Mouse (Mus musculus) heart, postnatal 25 days (tissue): ENCODE measurements around the gene Gm17019. TPM values are rescaled to one million over a fixed set of nuclear protein-coding genes. Genes with fewer than 3 reads are reported as not detected.
"Not testable (repeated sequence)": the region's sequence is repeated elsewhere in the genome, so short reads cannot be mapped to it uniquely, and the experiment has no call there.

ENCODE experiments used
- DNase-seq: peaks from one replicate; pipeline ENCODE4 v3.0.0; 2022; ENCODE audit warnings: low spot score
- intact Hi-C: fragments of 180-260 bp; cut with DNase I; formaldehyde crosslinking; loops from one replicate; pipeline ENCODE4 v1.15.1; 2025
- total RNA-seq, 2 experiments: library from RNA; stranded (reverse); gene quantifications; 2 replicates each; pipeline ENCODE4 v1.2.3; 2021

Gene Gm17019
- total RNA-seq = not detected

DNA sequence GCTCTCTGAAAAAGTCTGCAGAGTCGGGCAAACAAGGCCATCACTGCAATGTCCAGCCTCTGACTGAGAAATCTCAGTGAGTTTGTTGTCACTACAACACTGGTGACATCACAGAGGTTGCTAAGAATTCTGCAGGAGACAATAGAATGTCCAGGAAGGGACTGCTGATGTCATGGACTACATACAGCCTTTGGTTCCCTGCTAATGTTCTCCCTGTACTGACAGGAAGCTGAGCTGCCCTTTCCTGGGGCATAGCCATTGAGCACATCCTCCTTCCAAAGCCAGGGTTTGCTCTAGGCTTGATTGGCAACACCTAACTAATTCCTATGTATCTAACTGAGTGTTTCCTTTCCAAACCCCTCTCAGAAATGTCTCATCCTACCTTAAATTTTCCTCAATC lies at the start of gene Gm17019:
Gene Gm17019, minus strand, starts transcription at position 101 of the 400 bp plus-strand sequence.
- intact Hi-C loops, DNase-seq: not testable (repeated sequence)

DNA sequence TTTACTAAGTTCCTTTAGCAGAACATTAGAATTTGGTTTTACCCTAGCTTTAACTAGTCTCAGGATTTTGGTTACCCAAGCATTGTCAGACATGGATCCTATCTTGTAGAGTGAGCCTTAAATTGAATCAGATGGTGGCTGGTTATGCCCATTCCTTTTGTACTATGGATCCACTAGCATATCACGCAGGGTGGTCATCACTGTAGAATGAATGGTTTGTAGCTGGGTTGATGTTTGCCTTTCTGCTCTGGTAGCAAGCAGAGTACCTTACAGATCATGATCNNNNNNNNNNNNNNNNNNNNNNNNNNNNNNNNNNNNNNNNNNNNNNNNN lies 29.6 kb upstream of the Gm17019 start:
- DNase-seq, intact Hi-C loops: not testable (repeated sequence)

DNA sequence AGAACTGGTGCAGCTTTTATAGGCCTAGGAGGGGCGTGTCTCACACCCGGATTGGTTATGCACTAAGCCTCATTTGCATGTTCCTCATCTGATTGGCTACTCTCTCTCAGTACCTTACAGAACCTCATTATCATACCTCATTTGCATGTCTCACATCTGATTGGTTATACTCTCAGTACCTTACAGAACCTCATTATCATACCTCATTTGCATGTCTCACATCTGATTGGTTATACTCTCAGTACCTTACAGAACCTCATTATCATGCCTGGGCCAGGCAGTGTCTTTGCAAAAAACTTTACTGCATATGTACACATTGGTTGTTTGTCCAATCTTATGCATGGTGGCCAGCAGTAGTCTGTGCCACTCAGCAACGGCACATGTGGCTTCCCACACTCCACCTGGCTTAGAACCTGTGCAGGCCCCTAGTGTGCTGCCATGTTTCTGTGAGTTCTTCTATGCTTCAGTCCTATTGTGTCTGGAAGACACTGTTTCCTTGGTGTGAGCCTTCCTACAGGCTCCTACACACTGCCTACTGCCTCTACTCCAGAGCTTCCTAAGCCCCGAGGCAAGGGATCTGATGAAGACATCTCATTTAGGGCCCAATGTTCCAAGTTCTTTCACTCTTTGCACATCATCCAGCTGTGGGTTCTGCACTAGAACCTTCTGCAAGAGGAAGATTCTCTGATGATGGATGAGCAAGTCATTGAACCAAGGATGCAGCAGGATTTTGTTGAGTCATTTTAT lies 29.0 kb upstream of the Gm17019 start:
- DNase-seq, intact Hi-C loops: not testable (repeated sequence)

DNA sequence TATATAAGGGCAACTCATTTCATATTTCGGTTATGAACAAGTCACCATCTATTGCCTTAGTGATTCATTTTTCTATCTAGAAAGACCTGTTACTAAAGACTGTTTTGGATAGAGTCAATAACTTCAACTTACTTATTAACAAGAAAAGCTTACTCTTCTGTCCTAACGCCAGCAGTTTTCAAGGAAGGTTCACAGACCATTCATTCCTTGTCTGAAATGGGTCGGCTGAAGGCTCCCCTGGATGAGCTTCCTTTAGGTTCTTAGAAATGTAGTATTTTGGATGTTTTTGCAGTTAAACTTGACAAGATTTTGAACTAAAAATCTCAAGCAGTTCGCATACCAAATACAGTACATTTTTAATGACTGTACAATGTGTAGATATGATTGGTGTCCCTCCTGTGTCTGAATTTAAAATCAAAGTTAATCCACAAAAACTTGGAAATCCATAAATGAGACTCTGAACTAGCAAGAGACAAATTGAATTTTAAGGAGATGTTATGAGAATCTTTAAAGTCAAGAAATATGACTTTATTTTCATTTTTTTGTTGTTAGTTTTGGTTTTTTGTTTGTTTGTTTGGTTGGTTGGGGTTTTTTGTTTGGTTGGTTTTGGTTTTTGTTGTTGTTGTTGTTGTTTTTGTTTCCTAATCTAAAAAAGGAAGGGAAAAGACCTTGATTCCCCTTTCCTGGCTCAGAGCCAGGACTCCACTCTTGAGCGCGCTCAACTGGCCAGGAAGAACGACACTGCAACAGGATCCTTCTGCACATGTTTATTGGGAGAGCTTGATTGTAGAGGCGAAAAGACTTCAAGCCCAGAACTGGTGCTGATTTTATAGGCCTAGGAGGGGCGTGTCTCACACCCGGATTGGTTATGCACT lies 21.6 kb upstream of the Gm17019 start:
- DNase-seq, intact Hi-C loops: not testable (repeated sequence)

DNA sequence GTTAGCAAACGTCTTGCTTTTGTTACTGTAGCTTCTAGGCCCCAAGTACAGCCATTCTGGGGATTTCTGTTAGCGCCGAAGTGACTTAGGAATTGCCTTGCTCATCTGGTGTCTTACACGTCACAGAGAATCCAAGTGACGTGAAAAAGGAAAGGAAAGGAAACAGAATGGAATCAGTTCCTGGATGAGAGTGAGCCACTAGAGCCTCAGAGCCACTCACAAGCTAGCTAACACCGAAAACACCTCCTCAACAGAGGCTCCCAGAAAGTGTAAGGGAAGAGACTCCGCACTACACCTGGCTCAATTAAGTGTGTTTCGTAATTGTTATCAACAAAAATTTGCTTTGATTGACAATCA lies 20.8 kb upstream of the Gm17019 start:
- DNase-seq, intact Hi-C loops: not testable (repeated sequence)

DNA sequence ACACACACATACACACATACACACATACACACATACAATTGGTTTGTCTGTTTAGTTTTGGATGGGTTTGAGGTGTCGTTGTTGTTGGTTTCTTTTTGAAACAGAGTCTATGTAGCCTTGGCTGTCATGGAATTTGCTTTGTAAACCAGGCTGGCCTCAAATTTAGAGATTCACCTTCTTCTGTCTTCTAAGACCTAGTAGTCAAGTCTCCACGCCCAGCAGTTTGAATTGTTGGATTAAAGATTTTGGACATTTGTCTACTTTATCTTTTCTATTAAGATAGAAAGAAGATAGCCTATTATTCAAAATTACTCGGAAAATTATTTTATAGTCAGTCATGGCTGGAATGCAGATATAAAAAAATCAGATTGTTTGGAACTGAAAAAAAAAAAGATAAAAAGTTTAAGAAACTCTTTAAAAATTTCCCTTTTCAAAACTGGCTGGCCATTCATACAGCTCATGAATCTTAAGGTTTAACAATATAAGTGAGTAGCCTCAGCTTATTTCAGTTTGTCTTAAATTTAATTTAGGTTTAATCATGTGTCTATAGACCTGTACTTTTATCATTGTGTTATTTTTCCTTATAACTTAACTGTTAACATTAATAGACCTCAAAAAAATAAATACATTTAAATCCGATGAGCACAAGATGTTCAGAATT lies 20.3 kb upstream of the Gm17019 start:
- intact Hi-C loops, DNase-seq: not testable (repeated sequence)

DNA sequence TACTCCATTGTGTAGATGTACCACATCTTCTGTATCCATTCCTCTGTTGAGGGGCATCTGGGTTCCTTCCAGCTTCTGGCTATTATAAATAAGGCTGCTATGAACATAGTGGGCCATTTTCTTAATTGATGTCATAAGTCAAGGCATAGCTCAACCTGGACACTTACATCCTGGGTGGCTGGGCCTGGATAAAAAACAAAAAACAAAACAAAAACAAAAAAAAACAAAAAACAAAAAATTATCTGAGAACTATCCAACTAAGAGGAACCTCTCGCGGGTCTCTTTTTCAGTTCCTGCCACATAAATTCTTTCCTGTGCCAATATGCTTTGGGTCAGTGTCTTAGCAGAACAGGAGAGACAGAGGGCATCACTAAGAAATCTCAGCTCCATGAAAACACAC lies 18.0 kb upstream of the Gm17019 start:
- intact Hi-C loops, DNase-seq: not testable (repeated sequence)

DNA sequence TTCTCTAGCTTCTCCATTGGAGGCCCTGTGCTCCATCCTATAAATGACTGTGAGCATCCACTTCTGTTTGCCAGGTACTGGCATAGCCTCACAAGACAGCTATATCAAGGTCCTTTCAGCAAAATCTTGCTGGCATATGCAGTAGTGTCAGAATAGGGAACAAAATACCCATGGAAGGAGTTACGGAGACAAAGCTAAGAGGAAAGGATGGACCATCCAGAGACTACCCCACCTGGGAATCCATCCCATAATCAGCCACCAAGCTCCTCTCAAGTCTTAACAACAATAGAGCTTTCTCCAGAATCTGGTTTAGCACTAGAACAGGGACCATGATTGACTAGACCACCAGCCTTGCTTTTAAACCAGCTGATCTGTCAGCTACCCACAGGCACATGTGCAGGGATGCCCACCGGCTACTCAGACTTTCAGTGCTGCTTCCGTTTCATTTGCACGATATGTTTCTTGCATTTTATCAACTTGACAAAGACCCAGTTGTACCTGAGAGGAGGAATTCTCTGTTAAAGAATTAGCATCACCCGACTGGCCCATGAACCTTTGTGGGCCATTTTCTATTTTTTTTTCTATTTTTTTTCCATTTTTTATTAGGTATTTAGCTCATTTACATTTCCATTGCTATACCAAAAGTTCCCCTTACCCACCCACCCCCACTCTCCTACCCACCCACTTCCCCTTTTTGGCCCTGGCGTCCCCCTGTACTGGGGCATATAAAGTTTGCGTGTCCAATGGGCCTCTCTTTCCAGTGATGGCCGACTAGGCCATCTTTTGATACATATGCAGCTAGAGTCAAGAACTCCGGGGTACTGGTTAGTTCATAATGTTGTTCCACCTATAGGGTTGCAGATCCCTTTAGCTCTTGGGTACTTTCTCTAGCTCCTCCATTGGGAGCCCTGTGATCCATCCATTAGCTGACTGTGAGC lies 12.3 kb upstream of the Gm17019 start:
- intact Hi-C loops, DNase-seq: not testable (repeated sequence)

DNA sequence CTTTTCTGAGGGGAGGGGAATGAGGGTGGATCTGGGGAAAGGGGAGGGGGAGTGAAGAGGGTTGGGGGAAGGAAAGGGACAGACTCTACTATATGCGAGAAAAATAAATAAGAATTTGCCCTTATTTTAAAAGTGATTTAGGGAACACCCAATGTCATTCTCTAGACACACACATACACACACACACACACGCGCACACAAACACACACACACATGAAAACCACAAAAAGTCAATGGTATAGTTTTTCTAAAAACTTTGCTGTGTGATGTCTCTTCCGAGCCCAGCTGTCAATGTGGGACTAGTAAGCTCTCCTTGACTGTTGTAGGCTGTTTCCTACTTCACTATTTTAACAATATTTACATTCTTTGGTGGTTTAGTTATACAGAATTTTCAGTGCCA lies 8.0 kb upstream of the Gm17019 start:
- DNase-seq, intact Hi-C loops: not testable (repeated sequence)

DNA sequence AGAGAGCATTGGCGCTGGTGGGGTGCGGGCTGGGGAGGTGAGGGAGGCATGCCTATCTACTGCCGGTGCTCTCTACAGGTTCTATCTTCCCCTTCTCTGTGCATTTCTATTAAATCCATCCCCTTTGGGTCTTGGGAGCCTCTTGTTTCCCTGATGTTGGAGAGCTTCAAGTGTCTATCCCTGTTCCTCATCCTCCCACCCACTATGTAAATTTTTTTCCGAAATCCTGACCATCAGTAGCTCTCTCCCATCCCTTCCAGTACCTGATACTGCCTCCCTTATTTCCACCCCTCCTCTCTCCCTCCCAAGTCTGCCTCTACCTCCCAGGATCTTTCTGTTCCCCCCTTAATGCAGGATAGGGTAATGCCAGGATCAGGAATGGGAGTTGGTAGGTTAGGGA lies 7.2 kb upstream of the Gm17019 start:
- intact Hi-C loops, DNase-seq: not testable (repeated sequence)

DNA sequence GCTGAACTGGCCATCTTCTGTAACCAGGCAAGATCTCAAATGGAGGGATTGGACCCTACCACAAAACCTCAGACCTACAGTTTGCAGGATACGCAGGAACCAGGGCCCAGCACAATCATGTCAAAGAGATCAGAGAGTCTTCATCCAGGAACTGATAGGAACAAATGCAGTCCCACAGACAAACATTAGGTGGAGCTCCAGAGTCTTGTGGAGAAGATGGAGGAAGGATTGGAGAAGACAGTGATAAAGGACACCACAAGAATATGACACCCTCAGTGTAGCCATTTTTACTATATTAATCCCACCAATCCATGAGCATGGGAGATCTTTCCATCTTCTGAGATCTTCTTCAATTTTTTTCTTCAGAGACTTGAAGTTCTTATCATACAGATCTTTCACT lies 8.5 kb downstream of the Gm17019 start:
- intact Hi-C loops, DNase-seq: not testable (repeated sequence)

DNA sequence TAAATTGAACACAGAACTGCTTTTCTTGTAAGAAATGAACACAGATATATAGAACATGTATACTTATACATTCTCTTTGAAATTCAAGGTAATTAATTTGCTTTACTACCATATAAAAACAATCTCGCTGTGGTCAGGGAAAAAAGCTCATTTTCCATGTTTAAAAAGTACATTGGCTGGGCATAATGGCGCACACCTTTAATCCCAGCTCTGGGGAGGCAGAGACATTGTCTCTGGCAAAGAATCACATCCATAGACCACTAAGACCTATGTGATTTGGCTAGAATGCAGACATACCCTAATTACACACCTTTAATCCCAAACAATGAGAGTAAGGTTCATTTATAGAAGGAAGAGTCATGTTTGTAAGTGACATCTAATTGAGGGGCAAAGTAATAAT lies 12.7 kb downstream of the Gm17019 start:
- DNase-seq, intact Hi-C loops: not testable (repeated sequence)

DNA sequence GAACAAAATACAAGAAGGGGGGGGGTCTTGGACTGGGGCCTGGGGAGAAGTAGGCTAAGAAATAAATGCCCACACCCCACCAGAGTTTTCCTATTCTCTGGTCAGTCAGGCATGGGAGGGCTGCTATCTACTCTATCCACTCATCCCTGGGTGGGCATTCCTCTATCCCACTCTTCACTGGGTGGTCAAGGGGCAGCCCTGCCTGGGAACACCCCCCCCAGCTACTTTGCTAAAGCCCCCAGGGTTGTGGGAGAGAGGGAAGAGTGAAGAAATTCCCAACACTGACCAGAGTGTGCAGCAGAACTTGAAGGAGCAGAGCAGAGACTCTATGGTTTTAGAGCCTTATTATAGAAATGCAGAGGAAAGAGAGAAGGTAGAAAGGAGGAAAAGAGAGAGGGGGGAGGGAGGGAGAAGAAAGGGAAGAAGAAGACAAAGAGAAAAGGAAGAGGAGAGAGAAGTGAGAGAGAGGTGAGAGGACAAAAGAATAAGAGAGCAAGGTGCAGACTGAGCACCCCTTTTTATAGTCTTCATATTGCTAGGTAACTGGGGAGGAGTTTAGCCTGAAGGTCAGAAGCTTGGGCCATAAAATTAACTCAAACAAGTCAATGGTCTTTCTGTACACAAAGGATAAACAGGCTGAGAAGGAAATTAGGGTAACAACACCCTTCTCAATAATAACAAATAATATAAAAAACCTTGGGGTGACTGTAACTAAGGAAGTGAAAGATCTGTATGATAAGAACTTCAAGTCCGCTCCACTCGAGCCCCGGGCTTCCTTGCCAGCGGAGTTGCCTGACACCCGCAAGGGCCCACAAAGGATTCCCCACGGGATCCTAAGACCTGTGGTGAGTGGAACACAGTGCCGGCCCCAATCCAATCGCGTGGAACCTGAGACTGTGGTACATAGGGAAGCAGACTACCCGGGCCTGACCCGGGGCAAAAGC lies 21.9 kb downstream of the Gm17019 start:
- intact Hi-C loops, DNase-seq: not testable (repeated sequence)

DNA sequence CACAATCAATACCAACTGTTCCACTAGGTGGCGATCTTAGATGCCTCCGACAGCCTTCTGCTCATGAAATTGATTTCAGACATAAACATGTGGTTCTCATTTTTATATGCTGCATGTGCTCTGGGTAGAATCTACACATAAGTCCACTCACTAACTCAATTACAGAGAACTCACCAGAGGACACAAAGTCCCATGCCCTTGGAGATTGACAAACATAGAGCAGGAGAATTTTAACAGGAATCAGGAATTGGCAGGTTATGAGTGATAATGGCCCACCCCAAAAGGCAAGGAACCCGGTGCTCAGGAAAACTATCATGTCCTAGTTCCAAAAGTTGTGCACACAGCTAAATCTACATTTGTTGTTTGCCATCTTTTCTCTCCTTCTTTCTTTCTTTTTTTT lies 25.9 kb downstream of the Gm17019 start:
- DNase-seq, intact Hi-C loops: not testable (repeated sequence)

DNA sequence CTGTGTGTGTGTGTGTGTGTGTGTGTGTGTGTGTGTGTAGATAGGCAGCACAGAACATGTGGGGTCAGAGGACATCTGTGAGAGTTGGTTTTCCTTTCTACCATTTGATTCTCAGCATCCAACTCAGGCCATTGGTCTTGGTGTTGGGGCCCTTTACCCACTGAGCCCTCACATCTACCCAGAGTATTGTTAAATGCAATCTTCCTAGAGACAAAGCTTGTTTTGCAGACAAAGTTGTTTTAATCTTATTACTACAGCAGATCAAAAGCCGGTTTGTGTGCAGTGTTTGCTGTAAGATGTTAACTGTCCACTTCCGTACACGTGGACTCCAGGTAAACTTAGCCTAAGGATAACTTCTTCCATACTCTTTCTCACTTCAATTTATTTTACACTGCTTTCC lies 26.5 kb downstream of the Gm17019 start:
- intact Hi-C loops, DNase-seq: not testable (repeated sequence)

DNA sequence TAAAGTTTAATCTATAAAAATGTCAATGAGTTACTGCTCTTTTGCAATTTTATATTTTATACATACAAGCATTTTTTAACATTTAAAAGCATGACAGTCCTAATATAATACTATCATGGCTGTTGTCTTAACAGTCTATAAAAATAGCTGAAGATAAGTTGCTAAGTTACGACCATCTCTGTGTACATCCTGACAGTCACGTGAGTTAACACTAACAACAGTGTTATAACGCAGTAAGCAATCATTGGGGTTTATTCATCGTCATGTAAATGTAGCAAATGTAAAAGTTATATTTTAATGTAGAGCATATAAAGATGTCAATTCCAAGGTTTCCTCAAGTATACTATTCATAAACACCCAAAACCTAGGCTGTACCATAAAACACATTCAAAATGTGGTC lies 27.2 kb downstream of the Gm17019 start:
- DNase-seq, intact Hi-C loops: not testable (repeated sequence)

DNA sequence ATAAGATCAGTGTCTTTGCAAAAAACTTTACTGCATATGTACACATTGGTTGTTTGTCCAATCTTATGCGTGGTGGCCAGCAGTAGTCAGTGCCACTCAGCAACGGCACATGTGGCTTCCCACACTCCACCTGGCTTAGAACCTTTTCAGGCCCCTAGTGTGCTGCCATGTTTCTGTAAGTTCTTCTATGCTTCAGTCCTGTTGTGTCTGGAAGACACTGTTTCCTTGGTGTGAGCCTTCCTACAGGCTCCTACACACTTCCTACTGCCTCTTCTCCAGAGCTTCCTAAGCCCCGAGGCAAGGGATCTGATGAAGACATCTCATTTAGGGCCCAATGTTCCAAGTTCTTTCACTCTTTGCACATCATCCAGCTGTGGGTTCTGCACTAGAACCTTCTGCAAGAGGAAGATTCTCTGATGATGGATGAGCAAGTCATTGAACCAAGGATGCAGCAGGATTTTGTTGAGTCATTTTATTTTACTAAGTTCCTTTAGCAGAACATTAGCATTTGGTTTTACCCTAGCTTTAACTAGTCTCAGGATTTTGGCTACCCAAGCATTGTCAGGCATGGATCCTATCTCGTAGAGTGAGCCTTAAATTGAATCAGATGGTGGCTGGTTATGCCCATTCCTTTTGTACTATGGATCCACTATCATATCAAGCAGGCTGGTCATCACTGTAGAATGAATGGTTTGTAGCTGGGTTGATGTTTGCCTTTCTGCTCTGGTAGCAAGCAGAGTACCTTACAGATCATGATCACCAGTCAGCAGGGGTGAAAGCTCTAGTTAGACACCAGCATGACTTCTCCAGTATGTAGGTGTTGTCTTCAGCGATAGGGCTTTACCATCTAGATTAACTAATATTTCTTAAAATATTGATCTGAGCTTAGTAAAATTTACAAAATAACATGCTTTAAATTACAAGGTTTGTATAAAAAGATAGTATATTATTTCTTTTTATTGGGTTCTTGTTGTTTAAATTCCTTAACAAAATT lies 27.9 kb downstream of the Gm17019 start:
- intact Hi-C loops, DNase-seq: not testable (repeated sequence)
